Mouse (Mus musculus) hindbrain, embryonic 12.5 days (tissue): ENCODE data around the gene Arhgap10. TPM values are rescaled to one million over a fixed set of nuclear protein-coding genes. Genes with fewer than 3 reads are reported as not detected.

Source experiments
- ATAC-seq: fragments of 200-750 bp; cut with Nextera tagmentation; 2 replicates; pipeline ENCODE4 v1.8.0; 2017; ENCODE audit warnings: moderate TSS enrichment; ENCODE audit not compliant: low FRiP score
- H3K27ac ChIP-seq: fragments of 300-500 bp; sonication (generic); 2 replicates; pipeline ENCODE4 v1.5.1; 2016; ENCODE audit warnings: mild to moderate bottlenecking
- H3K27me3 ChIP-seq: fragments of 300-500 bp; sonication (generic); 2 replicates; pipeline ENCODE4 v1.6.1; 2016; ENCODE audit warnings: mild to moderate bottlenecking
- H3K36me3 ChIP-seq: fragments of 300-500 bp; sonication (generic); 2 replicates; pipeline ENCODE4 v1.6.1; 2016; ENCODE audit warnings: mild to moderate bottlenecking
- H3K4me1 ChIP-seq: fragments of 300-500 bp; sonication (generic); 2 replicates; pipeline ENCODE4 v1.6.1; 2016
- H3K4me2 ChIP-seq: fragments of 300-500 bp; sonication (generic); replicated peaks from 2 replicates; pipeline ENCODE4 v1.6.1; 2016; ENCODE audit warnings: mild to moderate bottlenecking
- H3K4me3 ChIP-seq: fragments of 300-500 bp; sonication (generic); 2 replicates; pipeline ENCODE4 v1.5.1; 2016; ENCODE audit warnings: mild to moderate bottlenecking
- H3K9ac ChIP-seq: fragments of 300-500 bp; sonication (generic); 2 replicates; pipeline ENCODE4 v1.6.1; 2016; ENCODE audit warnings: mild to moderate bottlenecking, moderate library complexity
- H3K9me3 ChIP-seq: fragments of 300-500 bp; sonication (generic); replicated peaks from 2 replicates; pipeline ENCODE4 v1.6.1; 2016; ENCODE audit warnings: mild to moderate bottlenecking
- WGBS: fragments of 180-500 bp; shearing (Covaris S2); methylation state at CpG from one replicate; pipeline ENCODE4 v1.1.7; 2016; 5-methylcytosine and 5-hydroxymethylcytosine counted together
- polyA plus RNA-seq: library from polyadenylated mRNA; unstranded; fragments of >200 nt; fragmentation: Nextera tagmentation; extraction: Ambion mirVana; gene quantifications from 2 replicates; pipeline ENCODE4 v1.2.1, GENCODE M21; 2016

Gene Arhgap10
- polyA plus RNA-seq, 1 experiment from 2014 or later, result 16.5 TPM

GRCm38 (mm10) chr8:77408527-77409215, 109.1 kb downstream of the Arhgap10 start:
- Histone ChIP-seq H3K4me3 (no peak overlapping the region), H3K9ac (no peak overlapping the region), H3K36me3 (no peaks in the 10 kb centered on the region; the same call in 1 of the 2 replicates), H3K27ac (no peak overlapping the region), H3K4me1 (peaks cover 2% of the 10 kb centered on the region; the same call in 1 of the 2 replicates), H3K27me3 (no peaks in the 10 kb centered on the region), H3K4me2 (no peak overlapping the region), H3K9me3 (no peaks in the 10 kb centered on the region)
- 92% methylated on average over 19 of the region's 19 CpGs for WGBS
- no peak for ATAC-seq

GRCm38 (mm10) chr8:77406846-77407245, 110.9 kb downstream of the Arhgap10 start:
- no peaks in the 10 kb centered on the region for H3K27me3 ChIP-seq
- no peak overlapping the region for H3K9ac ChIP-seq
- 65% methylated on average over 13 of the region's 13 CpGs for WGBS
- H3K4me1 ChIP-seq, result peaks cover 2% of the 10 kb centered on the region; the same call in 1 of the 2 replicates
- H3K9me3 ChIP-seq, result no peaks in the 10 kb centered on the region
- no peak for ATAC-seq
- H3K27ac ChIP-seq, result no peak overlapping the region
- H3K4me3 ChIP-seq, result no peak overlapping the region
- H3K36me3 ChIP-seq, result no peaks in the 10 kb centered on the region
- no peak overlapping the region for H3K4me2 ChIP-seq

GRCm38 (mm10) chr8:77406444-77406843, 111.3 kb downstream of the Arhgap10 start:
- ATAC-seq, result peak; percentile 57; the same call in 1 of the 2 replicates
- Histone ChIP-seq H3K27ac (no peak overlapping the region), H3K9me3 (no peaks in the 10 kb centered on the region), H3K36me3 (no peaks in the 10 kb centered on the region), H3K27me3 (no peaks in the 10 kb centered on the region), H3K4me1 (peaks cover 2% of the 10 kb centered on the region; the same call in 1 of the 2 replicates), H3K4me3 (no peak overlapping the region), H3K4me2 (no peak overlapping the region), H3K9ac (no peak overlapping the region)
- 28% methylated on average over 5 of the region's 5 CpGs for WGBS

DNA sequence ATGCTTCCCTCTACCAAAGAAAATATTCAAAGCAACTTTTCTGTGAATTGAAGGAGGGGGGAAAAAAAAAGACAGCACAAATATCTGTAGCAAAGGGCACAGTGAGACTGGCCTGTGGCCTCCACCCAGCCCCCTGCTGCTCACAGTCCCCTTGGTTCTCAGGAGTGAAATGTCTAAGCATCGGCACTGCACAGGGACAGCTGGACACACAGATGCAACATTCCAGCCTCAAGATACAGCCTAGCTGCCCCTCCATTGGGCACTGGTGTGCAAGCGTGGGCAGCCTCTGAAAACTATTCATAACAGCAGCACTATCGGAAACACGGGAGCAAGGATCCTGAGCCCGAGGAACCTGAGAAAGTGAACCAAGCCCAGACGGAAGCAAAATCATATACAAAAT, 113.7 kb downstream of the Arhgap10 start:
- ATAC-seq, result no peak
- H3K9me3 ChIP-seq, result no peaks in the 10 kb centered on the region
- no peak overlapping the region for H3K9ac ChIP-seq
- H3K4me2 ChIP-seq, result no peak overlapping the region
- no peak overlapping the region for H3K27ac ChIP-seq
- 63% methylated on average over 6 of the region's 6 CpGs for WGBS
- no peak overlapping the region for H3K4me3 ChIP-seq
- H3K36me3 ChIP-seq, result no peaks in the 10 kb centered on the region
- peaks cover 2% of the 10 kb centered on the region; the same call in 1 of the 2 replicates for H3K4me1 ChIP-seq
- no peaks in the 10 kb centered on the region for H3K27me3 ChIP-seq

GRCm38 (mm10) chr8:77401934-77402333, 115.8 kb downstream of the Arhgap10 start:
- 88% methylated on average over 3 of the region's 3 CpGs for WGBS
- Histone ChIP-seq H3K27me3 (no peaks in the 10 kb centered on the region), H3K4me1 (peaks cover 2% of the 10 kb centered on the region; the same call in 1 of the 2 replicates), H3K9ac (no peak overlapping the region), H3K9me3 (peaks cover 8% of the 10 kb centered on the region; the same call in 1 of the 2 replicates), H3K36me3 (0 out of 2 replicates have a peak, but pooled peaks cover 6% of the 10 kb centered on the region), H3K4me2 (no peak overlapping the region), H3K27ac (no peak overlapping the region), H3K4me3 (no peak overlapping the region)
- ATAC-seq, result no peak

DNA sequence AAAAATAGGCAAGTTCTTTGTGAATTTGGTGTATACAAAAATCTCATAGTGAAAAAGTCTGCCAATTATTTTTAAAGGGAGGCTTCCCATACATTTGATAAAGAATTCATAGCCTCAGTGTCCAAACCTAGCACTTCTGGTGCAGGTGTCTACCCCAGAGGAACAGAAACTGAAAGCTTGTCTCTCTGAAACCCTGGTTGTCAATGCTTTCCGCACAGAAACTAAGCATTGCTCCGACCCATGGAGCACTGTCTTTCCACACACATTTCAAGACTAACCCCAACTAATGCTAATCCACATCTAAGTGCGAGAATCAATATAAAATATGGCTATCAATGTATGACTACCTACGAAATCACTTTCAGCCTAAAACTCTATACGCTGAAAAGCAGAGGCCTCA, 116.6 kb downstream of the Arhgap10 start:
- no peak for ATAC-seq
- 94% methylated on average over 5 of the region's 5 CpGs for WGBS
- H3K4me3 ChIP-seq, result no peak overlapping the region
- H3K4me2 ChIP-seq, result no peak overlapping the region
- H3K27ac ChIP-seq, result no peak overlapping the region
- peaks cover 15% of the 10 kb centered on the region; the same call in 1 of the 2 replicates for H3K9me3 ChIP-seq
- H3K27me3 ChIP-seq, result no peaks in the 10 kb centered on the region
- H3K9ac ChIP-seq, result no peak overlapping the region
- no peaks in the 10 kb centered on the region for H3K4me1 ChIP-seq
- H3K36me3 ChIP-seq, result peaks cover 14% of the 10 kb centered on the region; the same call in 1 of the 2 replicates

- H3K4me3 ChIP-seq, result no peak overlapping the region
- no peak for ATAC-seq
- WGBS, result 96% methylated on average over 6 of the region's 6 CpGs
- no peaks in the 10 kb centered on the region for H3K27me3 ChIP-seq
- H3K9me3 ChIP-seq, result no peaks in the 10 kb centered on the region
- no peaks in the 10 kb centered on the region for H3K4me1 ChIP-seq
- H3K27ac ChIP-seq, result no peak overlapping the region
- H3K36me3 ChIP-seq, result no peaks in the 10 kb centered on the region
- no peak overlapping the region for H3K4me2 ChIP-seq
- no peak overlapping the region for H3K9ac ChIP-seq
These were observed 133.7 kb downstream of the Arhgap10 start for GRCm38 (mm10) chr8:77384080-77384479.

GRCm38 (mm10) chr8:77383671-77384070, 134.1 kb downstream of the Arhgap10 start:
- no peak for ATAC-seq
- Histone ChIP-seq H3K36me3 (no peaks in the 10 kb centered on the region), H3K4me2 (no peak overlapping the region), H3K27ac (no peak overlapping the region), H3K9me3 (no peaks in the 10 kb centered on the region), H3K4me3 (no peak overlapping the region), H3K4me1 (no peaks in the 10 kb centered on the region), H3K27me3 (no peaks in the 10 kb centered on the region), H3K9ac (no peak overlapping the region)
- WGBS, result 92% methylated on average over 8 of the region's 8 CpGs

- Histone ChIP-seq H3K4me3 (no peak overlapping the region), H3K27me3 (no peaks in the 10 kb centered on the region), H3K4me2 (no peak overlapping the region), H3K27ac (no peak overlapping the region), H3K36me3 (no peaks in the 10 kb centered on the region), H3K9ac (no peak overlapping the region), H3K4me1 (peaks cover 5% of the 10 kb centered on the region), H3K9me3 (no peaks in the 10 kb centered on the region)
- 70% methylated on average over 6 of the region's 6 CpGs for whole genome bisulfite sequencing
- no peak for ATAC-seq
These were observed 136.9 kb downstream of the Arhgap10 start for GRCm38 (mm10) chr8:77380844-77381243.

DNA sequence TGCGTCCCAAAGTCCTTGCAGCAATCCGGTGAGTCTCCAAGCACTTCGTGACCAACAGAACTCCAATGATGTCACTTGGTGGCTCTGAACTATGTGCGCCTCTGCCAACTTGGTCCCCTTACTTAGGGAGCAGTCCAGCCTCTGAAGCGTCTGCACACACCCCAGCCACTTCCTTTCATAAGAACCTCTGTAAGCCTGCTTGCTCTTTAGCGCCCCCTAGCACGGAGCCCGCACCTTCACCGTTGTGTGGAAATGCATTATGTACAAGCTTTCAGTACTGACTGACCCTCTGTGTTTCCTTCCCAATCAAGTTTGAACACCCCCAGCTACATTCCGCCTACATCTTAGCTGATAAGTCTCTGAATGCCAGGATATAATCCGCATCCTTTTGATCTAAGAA, 138.5 kb downstream of the Arhgap10 start:
- Histone ChIP-seq H3K9ac (no peak overlapping the region), H3K4me2 (no peak overlapping the region), H3K36me3 (no peaks in the 10 kb centered on the region), H3K4me3 (no peak overlapping the region), H3K4me1 (peaks cover 6% of the 10 kb centered on the region), H3K27ac (no peak overlapping the region), H3K9me3 (no peaks in the 10 kb centered on the region), H3K27me3 (no peaks in the 10 kb centered on the region)
- no peak for ATAC-seq
- 57% methylated on average over 11 of the region's 11 CpGs for WGBS

GRCm38 (mm10) chr8:77376451-77376853, 141.3 kb downstream of the Arhgap10 start:
- no peaks in the 10 kb centered on the region for H3K27me3 ChIP-seq
- WGBS, result 31% methylated on average over 5 of the region's 5 CpGs
- no peak overlapping the region for H3K9ac ChIP-seq
- no peaks in the 10 kb centered on the region for H3K9me3 ChIP-seq
- no peak overlapping the region for H3K4me2 ChIP-seq
- no peak overlapping the region for H3K4me3 ChIP-seq
- peaks cover 7% of the 10 kb centered on the region for H3K4me1 ChIP-seq
- no peaks in the 10 kb centered on the region for H3K36me3 ChIP-seq
- peak; percentile 59 for ATAC-seq
- H3K27ac ChIP-seq, result no peak overlapping the region

DNA sequence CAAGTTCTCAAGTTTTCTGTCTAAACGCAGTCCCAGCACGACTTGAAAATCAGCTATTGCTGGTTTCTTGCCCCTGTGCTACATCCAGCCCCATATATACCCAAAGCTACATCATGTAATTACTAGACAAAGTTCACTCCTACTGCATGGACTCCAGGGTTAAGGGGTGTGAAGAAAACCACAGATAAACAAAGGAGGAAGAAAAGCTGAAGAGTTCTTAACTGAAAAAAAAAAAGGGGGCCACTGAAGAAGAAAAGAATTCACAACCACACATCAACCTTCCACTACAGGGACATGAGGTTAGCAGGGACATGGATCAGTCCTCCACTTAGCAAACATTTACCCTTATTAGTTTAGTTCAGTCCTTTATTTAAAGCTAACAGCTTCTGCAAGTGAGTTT, 141.8 kb downstream of the Arhgap10 start:
- 89% methylated on average over 2 of the region's 2 CpGs for WGBS
- H3K9me3 ChIP-seq, result no peaks in the 10 kb centered on the region
- H3K36me3 ChIP-seq, result no peaks in the 10 kb centered on the region
- peaks cover 7% of the 10 kb centered on the region for H3K4me1 ChIP-seq
- no peak overlapping the region for H3K4me2 ChIP-seq
- H3K27me3 ChIP-seq, result no peaks in the 10 kb centered on the region
- ATAC-seq, result no peak; the same call in 1 of the 2 replicates
- H3K4me3 ChIP-seq, result no peak overlapping the region
- H3K27ac ChIP-seq, result no peak overlapping the region
- no peak overlapping the region for H3K9ac ChIP-seq

DNA sequence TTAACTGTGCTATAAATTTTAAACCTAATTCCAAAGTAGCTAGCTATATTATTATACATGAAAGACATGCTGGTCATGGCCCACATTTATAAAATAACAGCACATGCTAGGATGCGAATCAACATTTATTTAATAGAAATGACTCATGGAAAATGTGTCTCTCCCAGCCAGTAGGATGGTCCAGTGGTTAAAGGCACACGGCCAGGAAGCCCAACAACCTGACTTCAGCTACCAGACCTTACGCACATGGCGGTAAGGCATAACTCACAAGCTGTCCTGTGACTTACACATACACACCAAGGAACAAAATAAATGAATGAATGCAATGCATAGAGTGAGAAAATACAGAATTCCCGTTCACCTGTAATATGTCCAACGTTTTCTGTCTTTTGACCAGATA, 146.7 kb downstream of the Arhgap10 start:
- no peak overlapping the region for H3K4me2 ChIP-seq
- ATAC-seq, result no peak
- peaks cover 13% of the 10 kb centered on the region for H3K4me1 ChIP-seq
- H3K27ac ChIP-seq, result no peak overlapping the region
- H3K36me3 ChIP-seq, result no peaks in the 10 kb centered on the region
- no peaks in the 10 kb centered on the region for H3K27me3 ChIP-seq
- H3K9me3 ChIP-seq, result no peaks in the 10 kb centered on the region
- 93% methylated on average over 6 of the region's 6 CpGs for WGBS
- no peak overlapping the region for H3K9ac ChIP-seq
- H3K4me3 ChIP-seq, result no peak overlapping the region
